Comparison of ENCODE assay signal across 8 mouse cellular contexts in genomic region chr1:36472106-36472440, GRCm38 (mm10). TPM values are rescaled to one million over a fixed set of nuclear protein-coding genes. Genes with fewer than 3 reads are reported as not detected.
DNase-seq lines count a peak whose midpoint lies in the region; ATAC-seq and TF ChIP-seq lines count a peak whose summit lies in the region.

No protein-coding gene starts in this region.

- peaks cover 24% of the 10 kb centered on the region for H3K79me3 ChIP-seq in C2C12 (ENCODE audit: low read depth)

- peak overlapping the region; percentile 53 for H3ac ChIP-seq in C2C12 (ENCODE audit: control insufficient read depth, insufficient read length, low read depth)

- H3K4me3 ChIP-seq in heart, embryonic 11.5 days (ENCODE audit: low read depth, low read length) = peak overlapping the region; percentile 61
- peak overlapping the region; percentile 44 for H3K4me3 ChIP-seq in C2C12 (ENCODE audit: insufficient read depth, poor library complexity, severe bottlenecking)
- H3K4me3 ChIP-seq in embryonic facial prominence, embryonic 13.5 days = peak overlapping the region; percentile 70
- H3K4me3 ChIP-seq in limb, embryonic 10.5 days = peak overlapping the region; percentile 65
- peak overlapping the region; percentile 75 for H3K4me3 ChIP-seq in neural tube, embryonic 15.5 days (replicated peaks)

- peak overlapping the region; percentile 68 for H3K9ac ChIP-seq in heart, embryonic 11.5 days (ENCODE audit: low read depth, low read length)
- H3K9ac ChIP-seq in embryonic facial prominence, embryonic 13.5 days = peak overlapping the region; percentile 74
- H3K9ac ChIP-seq in neural tube, embryonic 15.5 days (replicated peaks) = peak overlapping the region; percentile 64

- peaks cover 53% of the 10 kb centered on the region for H3K79me2 ChIP-seq in C2C12 (ENCODE audit: control insufficient read depth, insufficient read depth)

- H3K9me3 ChIP-seq in heart, embryonic 11.5 days (replicated peaks; ENCODE audit: control insufficient read depth, low read length) = no peaks in the 10 kb centered on the region
- H3K9me3 ChIP-seq in embryonic facial prominence, embryonic 13.5 days = no peaks in the 10 kb centered on the region
- H3K9me3 ChIP-seq in limb, embryonic 10.5 days (replicated peaks) = no peaks in the 10 kb centered on the region
- H3K9me3 ChIP-seq in neural tube, embryonic 15.5 days (replicated peaks) = no peaks in the 10 kb centered on the region

- H3K4me1 ChIP-seq in heart, embryonic 11.5 days (ENCODE audit: control insufficient read depth, insufficient read depth, low read length) = peaks cover 24% of the 10 kb centered on the region
- H3K4me1 ChIP-seq in embryonic facial prominence, embryonic 13.5 days = peaks cover 56% of the 10 kb centered on the region
- peaks cover 63% of the 10 kb centered on the region for H3K4me1 ChIP-seq in limb, embryonic 10.5 days
- peaks cover 62% of the 10 kb centered on the region for H3K4me1 ChIP-seq in neural tube, embryonic 15.5 days

- DNase-seq in heart, adult 9 months (ENCODE audit: low spot score in 2 of 2) = no peak
- DNase-seq in limb, embryonic 10.5 days (ENCODE audit: low spot score) = no peak
- no peak for DNase-seq in c-Kit-positive CD71-positive TER-119-positive erythroid progenitor cells, embryonic 14.5 days (ENCODE audit: low spot score)
- no peak for DNase-seq in yolk sac, embryonic 10.5 days (ENCODE audit: low spot score)

- ATAC-seq in heart, embryonic 11.5 days (replicated peaks; ENCODE audit: insufficient number of reproducible peaks, low FRiP score, low TSS enrichment) = no peak; the same call in 1 of the 2 replicates
- ATAC-seq in embryonic facial prominence, embryonic 13.5 days (ENCODE audit: insufficient number of reproducible peaks, insufficient read depth, low FRiP score, low TSS enrichment, low read depth) = 0 out of 2 replicates have a peak, but pooled peaks have one; percentile 4
- peak; percentile 27; the same call in 1 of the 2 replicates for ATAC-seq in neural tube, embryonic 15.5 days (ENCODE audit: low FRiP score)

- WGBS in heart, embryonic 11.5 days (ENCODE audit: insufficient replicate concordance) = 16% methylated on average over 18 of the region's 18 CpGs
- 13% methylated on average over 18 of the region's 18 CpGs for WGBS in embryonic facial prominence, embryonic 13.5 days
- 19% methylated on average over 18 of the region's 18 CpGs for WGBS in limb, embryonic 10.5 days
- 20% methylated on average over 18 of the region's 18 CpGs for whole genome bisulfite sequencing in neural tube, embryonic 15.5 days

- H3K27me3 ChIP-seq in heart, embryonic 11.5 days (ENCODE audit: control insufficient read depth, insufficient read depth, low read length) = no peaks in the 10 kb centered on the region
- H3K27me3 ChIP-seq in C2C12 (ENCODE audit: control insufficient read depth, insufficient read depth, insufficient read length) = no peaks in the 10 kb centered on the region
- H3K27me3 ChIP-seq in embryonic facial prominence, embryonic 13.5 days = no peaks in the 10 kb centered on the region
- peaks cover 8% of the 10 kb centered on the region; the same call in 1 of the 2 replicates for H3K27me3 ChIP-seq in limb, embryonic 10.5 days (ENCODE audit: low read depth, poor library complexity, severe bottlenecking)
- H3K27me3 ChIP-seq in neural tube, embryonic 15.5 days (replicated peaks) = no peaks in the 10 kb centered on the region

- no peak for TF ChIP-seq CTCF in C2C12 (IDR thresholded peaks at IDR 0.05; ENCODE audit: control insufficient read depth, insufficient read depth, insufficient read length)

- H3K4me2 ChIP-seq in heart, embryonic 11.5 days = peak overlapping the region; percentile 89
- peak overlapping the region; percentile 84 for H3K4me2 ChIP-seq in embryonic facial prominence, embryonic 13.5 days
- peak overlapping the region; percentile 83 for H3K4me2 ChIP-seq in neural tube, embryonic 15.5 days

- H3K36me3 ChIP-seq in heart, embryonic 11.5 days (ENCODE audit: control insufficient read depth, insufficient read depth, low read length) = no peaks in the 10 kb centered on the region
- H3K36me3 ChIP-seq in C2C12 (ENCODE audit: control insufficient read depth, insufficient read depth) = no peaks in the 10 kb centered on the region
- no peaks in the 10 kb centered on the region for H3K36me3 ChIP-seq in embryonic facial prominence, embryonic 13.5 days
- no peaks in the 10 kb centered on the region for H3K36me3 ChIP-seq in limb, embryonic 10.5 days
- H3K36me3 ChIP-seq in neural tube, embryonic 15.5 days = no peaks in the 10 kb centered on the region

- no peak overlapping the region for H3K27ac ChIP-seq in heart, embryonic 11.5 days (ENCODE audit: low read depth, low read length)
- H3K27ac ChIP-seq in embryonic facial prominence, embryonic 13.5 days = no peak overlapping the region
- H3K27ac ChIP-seq in limb, embryonic 10.5 days = peak overlapping the region; percentile 86
- H3K27ac ChIP-seq in neural tube, embryonic 15.5 days (replicated peaks) = peak overlapping the region; percentile 77; the same call in 1 of the 2 replicates

TF ChIP-seq in C2C12, 6 proteins besides CTCF, POLR2A, EP300 and RAD21:
- TF ChIP-seq USF1 (IDR thresholded peaks at IDR 0.05; ENCODE audit: low read depth) = no peak
- TF ChIP-seq MYOD1 (IDR thresholded peaks at IDR 0.05; ENCODE audit: control insufficient read depth, insufficient read length, low read depth) = no peak
- TF ChIP-seq CEBPB (IDR thresholded peaks at IDR 0.05; ENCODE audit: low read depth) = no peak
- TF ChIP-seq MYOG (IDR thresholded peaks at IDR 0.05; ENCODE audit: control insufficient read depth, extremely low read depth, insufficient read length) = no peak
- TF ChIP-seq FOSL1 (IDR thresholded peaks at IDR 0.05; ENCODE audit: insufficient read depth, low read length, poor library complexity, severe bottlenecking) = no peak
- TF ChIP-seq MAX (IDR thresholded peaks at IDR 0.05) = no peak
TF ChIP-seq in C2C12: peak in this region for 0.

RNA-seq across cellular contexts. Expression of gene Cnnm4, which starts 0.7 kb away (rescaled TPM):
- polyA plus RNA-seq in heart, embryonic 11.5 days (2014; fragmentation: Nextera tagmentation; extraction: Ambion mirVana) = 6.6 and 6.9 TPM in 2 replicates
- 6.2 TPM for polyA plus RNA-seq in C2C12 (2012; fragmentation: generic; extraction: Trizol)
- polyA plus RNA-seq in embryonic facial prominence, embryonic 13.5 days (2015; fragmentation: Nextera tagmentation; extraction: Ambion mirVana) = 15.6 and 16.2 TPM in 2 replicates
- polyA plus RNA-seq in limb, embryonic 10.5 days (2016; fragmentation: Nextera tagmentation; extraction: Ambion mirVana) = 12.7 and 17.5 TPM in 2 replicates
- 10.6 and 15.0 TPM in 2 replicates for polyA plus RNA-seq in neural tube, embryonic 15.5 days (2015; fragmentation: Nextera tagmentation; extraction: Ambion mirVana)

RNA-seq across cellular contexts. Expression of gene Lman2l, which starts 27.0 kb away (rescaled TPM):
- polyA plus RNA-seq in heart, embryonic 11.5 days (2014; fragmentation: Nextera tagmentation; extraction: Ambion mirVana) = 31.3 and 31.4 TPM in 2 replicates
- 14.3 TPM for polyA plus RNA-seq in C2C12 (2012; fragmentation: generic; extraction: Trizol)
- polyA plus RNA-seq in embryonic facial prominence, embryonic 13.5 days (2015; fragmentation: Nextera tagmentation; extraction: Ambion mirVana) = 53.4 TPM in 2 replicates
- polyA plus RNA-seq in limb, embryonic 10.5 days (2016; fragmentation: Nextera tagmentation; extraction: Ambion mirVana) = 53.7 and 59.8 TPM in 2 replicates
- 69.4 and 73.6 TPM in 2 replicates for polyA plus RNA-seq in neural tube, embryonic 15.5 days (2015; fragmentation: Nextera tagmentation; extraction: Ambion mirVana)

RNA-seq across cellular contexts. Expression of gene Cnnm3, which starts 39.6 kb away (rescaled TPM):
- polyA plus RNA-seq in heart, embryonic 11.5 days (2014; fragmentation: Nextera tagmentation; extraction: Ambion mirVana) = 2.5 and 3.9 TPM in 2 replicates
- polyA plus RNA-seq in C2C12 (2012; fragmentation: generic; extraction: Trizol) = 6.5 TPM
- 3.4 and 3.8 TPM in 2 replicates for polyA plus RNA-seq in embryonic facial prominence, embryonic 13.5 days (2015; fragmentation: Nextera tagmentation; extraction: Ambion mirVana)
- polyA plus RNA-seq in limb, embryonic 10.5 days (2016; fragmentation: Nextera tagmentation; extraction: Ambion mirVana) = 3.6 and 4.5 TPM in 2 replicates
- 3.1 and 4.5 TPM in 2 replicates for polyA plus RNA-seq in neural tube, embryonic 15.5 days (2015; fragmentation: Nextera tagmentation; extraction: Ambion mirVana)

Comparison
In these comparisons a context has a peak if more than half of its experiments do, and no peak if none do; other contexts are left out.
1. H3K27ac ChIP-seq: peak in limb, embryonic 10.5 days (single experiment) and neural tube, embryonic 15.5 days (single experiment); none in heart, embryonic 11.5 days (single experiment) and embryonic facial prominence, embryonic 13.5 days (single experiment).
2. Peak in every context shown above with its lines, with median percentiles within 50 percentile points of each other: H3K4me2 ChIP-seq, H3K4me3 ChIP-seq and H3K9ac ChIP-seq.